Mouse (Mus musculus) intestine, embryonic 15.5 days (tissue): ENCODE results near the gene Kcnh3. TPM values are rescaled to one million over a fixed set of nuclear protein-coding genes. Genes with fewer than 3 reads are reported as not detected.

ENCODE experiments used
- ATAC-seq: fragments of 200-750 bp; cut with Nextera tagmentation; 2 replicates; pipeline ENCODE4 v1.8.0; 2017; ENCODE audit warnings: moderate TSS enrichment, moderate library complexity
- H3K27ac ChIP-seq: fragments of 300-500 bp; sonication (generic); 2 replicates; pipeline ENCODE4 v1.5.1; 2015; ENCODE audit warnings: mild to moderate bottlenecking, inconsistent platforms
- H3K27me3 ChIP-seq: fragments of 300-500 bp; sonication (generic); replicated peaks from 2 replicates; pipeline ENCODE4 v1.6.1; 2015; ENCODE audit warnings: inconsistent platforms
- H3K36me3 ChIP-seq: fragments of 300-500 bp; sonication (generic); 2 replicates; pipeline ENCODE4 v1.6.1; 2015; ENCODE audit warnings: inconsistent platforms
- H3K4me1 ChIP-seq: fragments of 300-500 bp; sonication (generic); replicated peaks from 2 replicates; pipeline ENCODE4 v1.6.1; 2015; ENCODE audit warnings: inconsistent platforms
- H3K4me2 ChIP-seq: fragments of 300-500 bp; sonication (generic); replicated peaks from 2 replicates; pipeline ENCODE4 v1.6.1; 2015; ENCODE audit warnings: mild to moderate bottlenecking, inconsistent platforms
- H3K4me3 ChIP-seq: fragments of 300-500 bp; sonication (generic); replicated peaks from 2 replicates; pipeline ENCODE4 v1.5.1; 2015; ENCODE audit warnings: inconsistent platforms
- H3K9ac ChIP-seq: fragments of 300-500 bp; sonication (generic); 2 replicates; pipeline ENCODE4 v1.6.1; 2015; ENCODE audit warnings: inconsistent platforms
- H3K9me3 ChIP-seq: fragments of 300-500 bp; sonication (generic); 2 replicates; pipeline ENCODE4 v1.6.1; 2016; ENCODE audit warnings: inconsistent platforms
- WGBS: fragments of 180-500 bp; shearing (Covaris S2); methylation state at CpG from one replicate; pipeline ENCODE4 v1.1.7; 2015; 5-methylcytosine and 5-hydroxymethylcytosine counted together
- polyA plus RNA-seq: library from polyadenylated mRNA; unstranded; fragments of >200 nt; fragmentation: Nextera tagmentation; extraction: Ambion mirVana; gene quantifications from 2 replicates; pipeline ENCODE4 v1.2.1, GENCODE M21; 2015

The Kcnh3 gene
- 0.45 and 1.00 TPM in 2 replicates for polyA plus RNA-seq

- H3K4me1 ChIP-seq = peaks cover 37% of the 10 kb centered on the region
- H3K4me3 ChIP-seq = peak within 1 kb of the TSS; percentile 44
- H3K9me3 ChIP-seq = no peaks in the 10 kb centered on the region
- peak within 1 kb of the TSS; percentile 37 for H3K9ac ChIP-seq
- no peaks in the 10 kb centered on the region for H3K36me3 ChIP-seq
- H3K27ac ChIP-seq = no peak within 1 kb of the TSS
- H3K27me3 ChIP-seq = peaks cover 85% of the 10 kb centered on the region
- peak; percentile 70 for ATAC-seq
- WGBS = under 1% methylated on average over 55 of the region's 66 CpGs
- peak within 1 kb of the TSS; percentile 93 for H3K4me2 ChIP-seq
Observed at GRCm38 (mm10) chr15:99224208-99224911, at the start of gene Kcnh3. Gene Kcnh3, plus strand, starts transcription at chr15:99224861.

- Histone ChIP-seq H3K36me3 (peaks cover 18% of the 10 kb centered on the region), H3K4me2 (no peak overlapping the region), H3K4me3 (no peak overlapping the region), H3K9ac (no peak overlapping the region), H3K27me3 (no peaks in the 10 kb centered on the region), H3K4me1 (no peaks in the 10 kb centered on the region), H3K9me3 (no peaks in the 10 kb centered on the region), H3K27ac (no peak overlapping the region)
- 91% methylated on average over 1 of the region's 2 CpGs for WGBS
- ATAC-seq = no peak
Observed at GRCm38 (mm10) chr15:99179639-99180038, 45.0 kb upstream of the Kcnh3 start.

GRCm38 (mm10) chr15:99184217-99184914 is 40.3 kb upstream of the Kcnh3 start:
- H3K36me3 ChIP-seq = peaks cover 28% of the 10 kb centered on the region
- no peaks in the 10 kb centered on the region for H3K9me3 ChIP-seq

GRCm38 (mm10) chr15:99194358-99194757 is 30.3 kb upstream of the Kcnh3 start:
- Histone ChIP-seq H3K27me3 (no peaks in the 10 kb centered on the region), H3K36me3 (peaks cover 19% of the 10 kb centered on the region), H3K4me2 (no peak overlapping the region), H3K9ac (no peak overlapping the region), H3K4me1 (no peaks in the 10 kb centered on the region), H3K27ac (no peak overlapping the region), H3K4me3 (no peak overlapping the region), H3K9me3 (no peaks in the 10 kb centered on the region)
- ATAC-seq = no peak
- WGBS = 77% methylated on average over 10 of the region's 10 CpGs

More at GRCm38 (mm10) chr15:99184217-99184914, 40.3 kb upstream of the Kcnh3 start:
- Histone ChIP-seq H3K9ac (no peak overlapping the region), H3K4me1 (no peaks in the 10 kb centered on the region), H3K4me2 (no peak overlapping the region), H3K27ac (no peak overlapping the region), H3K4me3 (no peak overlapping the region), H3K27me3 (no peaks in the 10 kb centered on the region)
- 83% methylated on average over 9 of the region's 9 CpGs for WGBS
- no peak for ATAC-seq

GRCm38 (mm10) chr15:99195043-99195442 is 29.6 kb upstream of the Kcnh3 start:
- H3K27ac ChIP-seq = no peak overlapping the region
- H3K4me1 ChIP-seq = no peaks in the 10 kb centered on the region
- H3K4me2 ChIP-seq = no peak overlapping the region
- no peak overlapping the region for H3K9ac ChIP-seq
- H3K36me3 ChIP-seq = peaks cover 21% of the 10 kb centered on the region
- H3K9me3 ChIP-seq = no peaks in the 10 kb centered on the region
- no peaks in the 10 kb centered on the region for H3K27me3 ChIP-seq
- no peak for ATAC-seq
- no peak overlapping the region for H3K4me3 ChIP-seq
- 49% methylated on average over 6 of the region's 6 CpGs for WGBS

GRCm38 (mm10) chr15:99198761-99199160 is 25.9 kb upstream of the Kcnh3 start:
- no peak overlapping the region for H3K9ac ChIP-seq
- no peak overlapping the region for H3K27ac ChIP-seq
- H3K27me3 ChIP-seq = no peaks in the 10 kb centered on the region
- ATAC-seq = no peak
- no peaks in the 10 kb centered on the region for H3K4me1 ChIP-seq
- H3K4me2 ChIP-seq = no peak overlapping the region
- peaks cover 8% of the 10 kb centered on the region; the same call in 1 of the 2 replicates for H3K36me3 ChIP-seq
- no peaks in the 10 kb centered on the region for H3K9me3 ChIP-seq
- no peak overlapping the region for H3K4me3 ChIP-seq

- Histone ChIP-seq H3K4me2 (no peak overlapping the region), H3K9me3 (no peaks in the 10 kb centered on the region), H3K4me3 (no peak overlapping the region), H3K9ac (no peak overlapping the region), H3K27me3 (no peaks in the 10 kb centered on the region), H3K4me1 (no peaks in the 10 kb centered on the region), H3K36me3 (peaks cover 26% of the 10 kb centered on the region), H3K27ac (no peak overlapping the region)
- 81% methylated on average over 8 of the region's 8 CpGs for WGBS
- ATAC-seq = no peak
Observed at GRCm38 (mm10) chr15:99205959-99206358, 18.7 kb upstream of the Kcnh3 start.

GRCm38 (mm10) chr15:99213183-99213582 is 11.5 kb upstream of the Kcnh3 start:
- Histone ChIP-seq H3K4me2 (no peak overlapping the region), H3K27ac (no peak overlapping the region), H3K9me3 (no peaks in the 10 kb centered on the region), H3K4me1 (no peaks in the 10 kb centered on the region), H3K36me3 (peaks cover 35% of the 10 kb centered on the region), H3K9ac (no peak overlapping the region), H3K27me3 (no peaks in the 10 kb centered on the region), H3K4me3 (no peak overlapping the region)
- 84% methylated on average over 10 of the region's 10 CpGs for WGBS
- no peak for ATAC-seq

- Histone ChIP-seq H3K9ac (no peak overlapping the region), H3K27me3 (peaks cover 5% of the 10 kb centered on the region), H3K4me2 (no peak overlapping the region), H3K27ac (no peak overlapping the region), H3K9me3 (no peaks in the 10 kb centered on the region), H3K36me3 (peaks cover 27% of the 10 kb centered on the region; the same call in 1 of the 2 replicates), H3K4me1 (no peaks in the 10 kb centered on the region), H3K4me3 (no peak overlapping the region)
- no peak for ATAC-seq
- 86% methylated on average over 2 of the region's 2 CpGs for WGBS
Observed at GRCm38 (mm10) chr15:99214941-99215340, 9.7 kb upstream of the Kcnh3 start.

- 86% methylated on average over 11 of the region's 11 CpGs for WGBS
- Histone ChIP-seq H3K4me2 (no peak overlapping the region), H3K27ac (no peak overlapping the region), H3K9ac (no peak overlapping the region), H3K27me3 (peaks cover 11% of the 10 kb centered on the region), H3K9me3 (no peaks in the 10 kb centered on the region), H3K4me3 (no peak overlapping the region), H3K4me1 (no peaks in the 10 kb centered on the region), H3K36me3 (peaks cover 20% of the 10 kb centered on the region; the same call in 1 of the 2 replicates)
- ATAC-seq = no peak
Observed at GRCm38 (mm10) chr15:99215741-99216463, 8.8 kb upstream of the Kcnh3 start.

- H3K9me3 ChIP-seq = no peaks in the 10 kb centered on the region
Observed at GRCm38 (mm10) chr15:99217630-99218029, 7.0 kb upstream of the Kcnh3 start.

GRCm38 (mm10) chr15:99221315-99221952 is 3.2 kb upstream of the Kcnh3 start:
- Histone ChIP-seq H3K9me3 (no peaks in the 10 kb centered on the region), H3K4me3 (no peak overlapping the region), H3K4me1 (peaks cover 31% of the 10 kb centered on the region), H3K9ac (no peak overlapping the region), H3K4me2 (no peak overlapping the region), H3K36me3 (no peaks in the 10 kb centered on the region), H3K27ac (no peak overlapping the region), H3K27me3 (peaks cover 62% of the 10 kb centered on the region)
- WGBS = 13% methylated on average over 8 of the region's 8 CpGs
- no peak for ATAC-seq

More at GRCm38 (mm10) chr15:99217630-99218029, 7.0 kb upstream of the Kcnh3 start:
- ATAC-seq = no peak
- Histone ChIP-seq H3K36me3 (0 out of 2 replicates have a peak, but pooled peaks cover 11% of the 10 kb centered on the region), H3K4me3 (no peak overlapping the region), H3K4me1 (no peaks in the 10 kb centered on the region), H3K4me2 (no peak overlapping the region), H3K9ac (no peak overlapping the region), H3K27ac (no peak overlapping the region), H3K27me3 (peaks cover 26% of the 10 kb centered on the region)
- WGBS = 88% methylated on average over 4 of the region's 4 CpGs
